Mouse (Mus musculus) ES-E14 (cell line): ENCODE results near the gene Rexo5.

ENCODE experiments used
- HCFC1 ChIP-seq: IDR thresholded peaks from 2 replicates; pipeline ENCODE4 v1.6.1; 2012; ENCODE audit warnings: low read length, inconsistent platforms, borderline replicate concordance; ENCODE audit not compliant: insufficient read depth
- ZNF384 ChIP-seq: IDR thresholded peaks from 2 replicates; pipeline ENCODE4 v1.6.1; 2012; ENCODE audit warnings: low read depth, low read length, inconsistent platforms

- no peak for TF ChIP-seq HCFC1
- TF ChIP-seq ZNF384, result no peak
Observed at GRCm38 (mm10) chr7:119866136-119866535, 72.3 kb downstream of the Rexo5 start.
